Mouse (Mus musculus) T-helper 2 cell (primary cell): ENCODE data around the gene Dnah7a.
"Not testable (repeated sequence)": the region's sequence is repeated elsewhere in the genome, so short reads cannot be mapped to it uniquely, and the experiment has no call there.

Experiments
- in situ Hi-C: fragments of 300-600 bp; cut with MboI, MseI; formaldehyde crosslinking; loops from one replicate; pipeline ENCODE4 v1.15.1; 2025; ENCODE audit warnings: high pct_unique_total_duplicates

Dnah7a gene

GRCm38 (mm10) chr1:53709602-53710001 is 3.0 kb upstream of the Dnah7a start:
- in situ Hi-C loops, result loop anchor here (25.0 kb wide), 2 partner anchors 203 to 628 kb away; no protein-coding TSS in a partner anchor

GRCm38 (mm10) chr1:53704164-53704563 is 2.4 kb downstream of the Dnah7a start:
- in situ Hi-C loops, result loop anchor here (25.0 kb wide), 2 partner anchors 208 to 633 kb away; no protein-coding TSS in a partner anchor

- in situ Hi-C loops, result not testable (repeated sequence)
Observed at GRCm38 (mm10) chr1:53664268-53664667, 42.3 kb downstream of the Dnah7a start.

GRCm38 (mm10) chr1:53639865-53640794 is 66.5 kb downstream of the Dnah7a start:
- in situ Hi-C loops, result no loop called here

- in situ Hi-C loops, result not testable (repeated sequence)
Observed at GRCm38 (mm10) chr1:53635641-53636040, 70.9 kb downstream of the Dnah7a start.

GRCm38 (mm10) chr1:53632040-53632439 is 74.5 kb downstream of the Dnah7a start:
- in situ Hi-C loops, result not testable (repeated sequence)

- in situ Hi-C loops, result no loop called here
Observed at GRCm38 (mm10) chr1:53630011-53630410, 76.6 kb downstream of the Dnah7a start.

GRCm38 (mm10) chr1:53613486-53613885 is 93.1 kb downstream of the Dnah7a start:
- in situ Hi-C loops, result no loop called here

GRCm38 (mm10) chr1:53581326-53581725 is 125.3 kb downstream of the Dnah7a start:
- in situ Hi-C loops, result not testable (repeated sequence)

GRCm38 (mm10) chr1:53557918-53558317 is 148.7 kb downstream of the Dnah7a start:
- in situ Hi-C loops, result not testable (repeated sequence)

GRCm38 (mm10) chr1:53547018-53547417 is 159.6 kb downstream of the Dnah7a start:
- in situ Hi-C loops, result not testable (repeated sequence)

GRCm38 (mm10) chr1:53538356-53538755 is 168.2 kb downstream of the Dnah7a start:
- in situ Hi-C loops, result not testable (repeated sequence)

GRCm38 (mm10) chr1:53534826-53535225 is 171.8 kb downstream of the Dnah7a start:
- in situ Hi-C loops, result not testable (repeated sequence)

- in situ Hi-C loops, result not testable (repeated sequence)
Observed at GRCm38 (mm10) chr1:53526021-53526420, 180.6 kb downstream of the Dnah7a start.

GRCm38 (mm10) chr1:53473699-53474098 is 232.9 kb downstream of the Dnah7a start:
- in situ Hi-C loops, result no loop called here

- in situ Hi-C loops, result not testable (repeated sequence)
Observed at GRCm38 (mm10) chr1:53472084-53472483, 234.5 kb downstream of the Dnah7a start.

- in situ Hi-C loops, result no loop called here
Observed at GRCm38 (mm10) chr1:53467325-53467670, 239.3 kb downstream of the Dnah7a start.

GRCm38 (mm10) chr1:53466524-53467324 is 239.9 kb downstream of the Dnah7a start:
- in situ Hi-C loops, result not testable (repeated sequence)

- in situ Hi-C loops, result not testable (repeated sequence)
Observed at GRCm38 (mm10) chr1:53439173-53439572, 267.4 kb downstream of the Dnah7a start.

- in situ Hi-C loops, result not testable (repeated sequence)
Observed at GRCm38 (mm10) chr1:53432433-53432832, 274.2 kb downstream of the Dnah7a start.

GRCm38 (mm10) chr1:53405803-53406325 is 300.7 kb downstream of the Dnah7a start:
- in situ Hi-C loops, result loop anchor here (25.0 kb wide), 1 partner anchor 1644 kb away; no protein-coding TSS in a partner anchor
